Mouse (Mus musculus) hindbrain, postnatal 0 days (tissue): ENCODE measurements around the gene Gna12. TPM values are rescaled to one million over a fixed set of nuclear protein-coding genes. Genes with fewer than 3 reads are reported as not detected.

ENCODE experiments used
- ATAC-seq: fragments of 200-750 bp; cut with Nextera tagmentation; 2 replicates; pipeline ENCODE4 v1.8.0; 2017; ENCODE audit warnings: mild to moderate bottlenecking, moderate TSS enrichment, moderate library complexity
- DNase-seq: peaks from one replicate; pipeline ENCODE4 v3.0.0-alpha.2; 2015; ENCODE audit warnings: low spot score
- H3K27ac ChIP-seq: fragments of 300-500 bp; sonication (generic); 2 replicates; pipeline ENCODE4 v1.5.1; 2014; ENCODE audit warnings: mild to moderate bottlenecking
- H3K27me3 ChIP-seq: fragments of 300-500 bp; sonication (generic); 2 replicates; pipeline ENCODE4 v1.6.1; 2014; ENCODE audit warnings: low read length, mixed read lengths; ENCODE audit not compliant: insufficient read depth
- H3K36me3 ChIP-seq: fragments of 300-500 bp; sonication (generic); 2 replicates; pipeline ENCODE4 v1.6.1; 2014; ENCODE audit warnings: low read length, mixed read lengths; ENCODE audit not compliant: insufficient read depth
- H3K4me1 ChIP-seq: fragments of 300-500 bp; sonication (generic); 2 replicates; pipeline ENCODE4 v1.6.1; 2014; ENCODE audit warnings: antibody characterized with exemption, low read length, mixed read lengths; ENCODE audit not compliant: insufficient read depth
- H3K4me2 ChIP-seq: fragments of 300-500 bp; sonication (generic); 2 replicates; pipeline ENCODE4 v1.6.1; 2014; ENCODE audit warnings: low read depth, mild to moderate bottlenecking, low read length, moderate library complexity, mixed read lengths
- H3K4me3 ChIP-seq: fragments of 300-500 bp; sonication (generic); 2 replicates; pipeline ENCODE4 v1.5.1; 2014; ENCODE audit warnings: low read length
- H3K9ac ChIP-seq: fragments of 300-500 bp; sonication (generic); replicated peaks from 2 replicates; pipeline ENCODE4 v1.6.1; 2014; ENCODE audit warnings: mild to moderate bottlenecking, low read length, moderate library complexity, mixed read lengths
- H3K9me3 ChIP-seq: fragments of 300-500 bp; sonication (generic); 2 replicates; pipeline ENCODE4 v1.6.1; 2016; ENCODE audit warnings: low read length, mixed read lengths
- CTCF ChIP-seq: IDR thresholded peaks from 2 replicates; pipeline ENCODE4 v1.5.1; 2016; ENCODE audit warnings: antibody characterized with exemption, control low read depth, low read depth
- WGBS: fragments of 180-500 bp; shearing (Covaris S2); extraction: QIAGEN DNeasy Blood & Tissue Kit; methylation state at CpG from one replicate; pipeline ENCODE4 v1.1.7; 2014; 5-methylcytosine and 5-hydroxymethylcytosine counted together
- polyA plus RNA-seq: library from polyadenylated mRNA; unstranded; fragments of >200 nt; fragmentation: Nextera tagmentation; extraction: Ambion mirVana; gene quantifications from 2 replicates; pipeline ENCODE4 v1.2.1, GENCODE M21; 2015
- total RNA-seq: library from RNA; depleted of rRNA; stranded (reverse); fragments of >200 nt; gene quantifications from 2 replicates; pipeline ENCODE4 v1.2.3, GENCODE M21; 2014

Gna12 gene
- total and polyA plus RNA-seq, 2 experiments from 2014 or later, result 35.9 to 201 TPM

- peaks cover 31% of the 10 kb centered on the region for H3K4me1 ChIP-seq
Observed at GRCm38 (mm10) chr5:140812699-140813098, 17.5 kb downstream of the Gna12 start.

GRCm38 (mm10) chr5:140812063-140812462 lies 18.2 kb downstream of the Gna12 start:
- Histone ChIP-seq H3K4me2 (no peak overlapping the region), H3K36me3 (no peaks in the 10 kb centered on the region), H3K27me3 (no peaks in the 10 kb centered on the region), H3K4me3 (no peak overlapping the region), H3K9ac (no peak overlapping the region), H3K4me1 (peaks cover 31% of the 10 kb centered on the region), H3K27ac (no peak overlapping the region), H3K9me3 (no peaks in the 10 kb centered on the region)
- no peak for DNase-seq
- TF ChIP-seq CTCF, result no peak
- ATAC-seq, result no peak
- WGBS, result 55% methylated on average over 5 of the region's 5 CpGs

More at GRCm38 (mm10) chr5:140812699-140813098, 17.5 kb downstream of the Gna12 start:
- ATAC-seq, result no peak
- Histone ChIP-seq H3K27ac (no peak overlapping the region), H3K4me3 (no peak overlapping the region), H3K9me3 (no peaks in the 10 kb centered on the region), H3K27me3 (no peaks in the 10 kb centered on the region), H3K4me2 (no peak overlapping the region), H3K36me3 (no peaks in the 10 kb centered on the region), H3K9ac (no peak overlapping the region)
- TF ChIP-seq CTCF, result no peak
- WGBS, result 41% methylated on average over 4 of the region's 4 CpGs
- no peak for DNase-seq

- Histone ChIP-seq H3K27me3 (no peaks in the 10 kb centered on the region), H3K9me3 (no peaks in the 10 kb centered on the region), H3K4me3 (no peak overlapping the region), H3K4me2 (no peak overlapping the region), H3K36me3 (no peaks in the 10 kb centered on the region), H3K9ac (no peak overlapping the region), H3K4me1 (peaks cover 31% of the 10 kb centered on the region), H3K27ac (no peak overlapping the region)
- 60% methylated on average over 2 of the region's 2 CpGs for WGBS
- TF ChIP-seq CTCF, result no peak
- no peak for DNase-seq
- no peak for ATAC-seq
Observed at GRCm38 (mm10) chr5:140811390-140811789, 18.8 kb downstream of the Gna12 start.

- H3K27me3 ChIP-seq, result no peaks in the 10 kb centered on the region
- H3K4me3 ChIP-seq, result no peak overlapping the region
- no peak overlapping the region for H3K4me2 ChIP-seq
- ATAC-seq (no peak), DNase-seq (no peak)
- peaks cover 24% of the 10 kb centered on the region for H3K4me1 ChIP-seq
- 46% methylated on average over 2 of the region's 2 CpGs for WGBS
- H3K27ac ChIP-seq, result no peak overlapping the region
- no peaks in the 10 kb centered on the region for H3K36me3 ChIP-seq
- no peak for TF ChIP-seq CTCF
- no peak overlapping the region for H3K9ac ChIP-seq
- no peaks in the 10 kb centered on the region for H3K9me3 ChIP-seq
Observed at GRCm38 (mm10) chr5:140806939-140807338, 23.3 kb downstream of the Gna12 start.

- H3K27ac ChIP-seq, result no peak overlapping the region
- H3K36me3 ChIP-seq, result no peaks in the 10 kb centered on the region
- 87% methylated on average over 2 of the region's 2 CpGs for WGBS
- H3K4me2 ChIP-seq, result no peak overlapping the region
- H3K4me3 ChIP-seq, result no peak overlapping the region
- H3K9ac ChIP-seq, result no peak overlapping the region
- ATAC-seq (no peak), DNase-seq (no peak)
- H3K27me3 ChIP-seq, result no peaks in the 10 kb centered on the region
- H3K9me3 ChIP-seq, result no peaks in the 10 kb centered on the region
- H3K4me1 ChIP-seq, result peaks cover 20% of the 10 kb centered on the region
- TF ChIP-seq CTCF, result no peak
Observed at GRCm38 (mm10) chr5:140806252-140806651, 24.0 kb downstream of the Gna12 start.

GRCm38 (mm10) chr5:140801782-140802181 lies 28.4 kb downstream of the Gna12 start:
- Histone ChIP-seq H3K36me3 (no peaks in the 10 kb centered on the region), H3K4me2 (no peak overlapping the region), H3K4me1 (peaks cover 12% of the 10 kb centered on the region; the same call in 1 of the 2 replicates), H3K27me3 (no peaks in the 10 kb centered on the region), H3K27ac (no peak overlapping the region), H3K9me3 (no peaks in the 10 kb centered on the region), H3K4me3 (no peak overlapping the region), H3K9ac (no peak overlapping the region)
- no peak for DNase-seq
- TF ChIP-seq CTCF, result no peak
- no peak for ATAC-seq
- WGBS, result 60% methylated on average over 5 of the region's 5 CpGs

GRCm38 (mm10) chr5:140800288-140800923 lies 29.8 kb downstream of the Gna12 start:
- peak; percentile 25; the same call in 1 of the 2 replicates for TF ChIP-seq CTCF
- Histone ChIP-seq H3K4me2 (no peak overlapping the region), H3K27ac (no peak overlapping the region), H3K36me3 (no peaks in the 10 kb centered on the region), H3K4me1 (peaks cover 5% of the 10 kb centered on the region; the same call in 1 of the 2 replicates), H3K4me3 (no peak overlapping the region), H3K27me3 (no peaks in the 10 kb centered on the region), H3K9ac (no peak overlapping the region), H3K9me3 (no peaks in the 10 kb centered on the region)
- ATAC-seq, result 0 out of 2 replicates have a peak, but pooled peaks have one; percentile 53
- 60% methylated on average over 6 of the region's 6 CpGs for WGBS
- DNase-seq, result no peak
